Mouse (Mus musculus): Measurements from ENCODE around the gene Ror1. TPM values are rescaled to one million over a fixed set of nuclear protein-coding genes. Genes with fewer than 3 reads are reported as not detected.
A peak's percentile ranks its signal among the peaks of the same experiment; 100 is the strongest.

Gene Ror1
- polyA plus RNA-seq, 1 experiment from 2014 or later = 13.0 TPM

GRCm38 (mm10) chr4:100429371-100429900 lies 333.8 kb downstream of the Ror1 start:
- 61% methylated on average over 2 of the region's 2 CpGs for WGBS
- Histone ChIP-seq H3K4me2 (ENCODE audit: low read depth, low read length) (no peak overlapping the region), H3K27me3 (ENCODE audit: control insufficient read depth, insufficient read depth, low read depth, low read length) (no peaks in the 10 kb centered on the region), H3K36me3 (ENCODE audit: control insufficient read depth, insufficient read depth, low read length) (no peaks in the 10 kb centered on the region), H3K9me3 (ENCODE audit: control insufficient read depth, low read length) (no peaks in the 10 kb centered on the region), H3K27ac (ENCODE audit: low read length) (peak overlapping the region; percentile 5; the same call in 1 of the 2 replicates), H3K4me3 (ENCODE audit: low read length) (no peak overlapping the region), H3K4me1 (replicated peaks; ENCODE audit: control insufficient read depth, insufficient read depth, low read length) (peaks cover 16% of the 10 kb centered on the region), H3K9ac (ENCODE audit: low read length) (no peak overlapping the region; the same call in 1 of the 2 replicates)
- peak; percentile 57 for ATAC-seq (ENCODE audit: low read depth)

- peaks cover 15% of the 10 kb centered on the region for H3K4me1 ChIP-seq (replicated peaks; ENCODE audit: control insufficient read depth, insufficient read depth, low read length)
- no peak overlapping the region for H3K9ac ChIP-seq (ENCODE audit: low read length)
- 27% methylated on average over 8 of the region's 8 CpGs for WGBS
- H3K9me3 ChIP-seq (ENCODE audit: control insufficient read depth, low read length) = no peaks in the 10 kb centered on the region
- peak; percentile 92 for ATAC-seq (ENCODE audit: low read depth)
- H3K4me2 ChIP-seq (ENCODE audit: low read depth, low read length) = peak overlapping the region; percentile 26; the same call in 1 of the 2 replicates
- 0 out of 2 replicates have a peak overlapping the region, but pooled peaks have one; percentile 9 for H3K27ac ChIP-seq (ENCODE audit: low read length)
- no peak overlapping the region for H3K4me3 ChIP-seq (ENCODE audit: low read length)
- no peaks in the 10 kb centered on the region for H3K27me3 ChIP-seq (ENCODE audit: control insufficient read depth, insufficient read depth, low read depth, low read length)
- no peaks in the 10 kb centered on the region for H3K36me3 ChIP-seq (ENCODE audit: control insufficient read depth, insufficient read depth, low read length)
These were observed 339.9 kb downstream of the Ror1 start for GRCm38 (mm10) chr4:100435281-100436168.

- Histone ChIP-seq H3K36me3 (ENCODE audit: control insufficient read depth, insufficient read depth, low read length) (peaks cover 6% of the 10 kb centered on the region), H3K4me3 (ENCODE audit: low read length) (no peak overlapping the region), H3K9me3 (ENCODE audit: control insufficient read depth, low read length) (peaks cover under 1% of the 10 kb centered on the region; the same call in 1 of the 2 replicates), H3K27me3 (ENCODE audit: control insufficient read depth, insufficient read depth, low read depth, low read length) (no peaks in the 10 kb centered on the region), H3K4me2 (ENCODE audit: low read depth, low read length) (no peak overlapping the region), H3K27ac (ENCODE audit: low read length) (no peak overlapping the region), H3K4me1 (replicated peaks; ENCODE audit: control insufficient read depth, insufficient read depth, low read length) (peaks cover 14% of the 10 kb centered on the region), H3K9ac (ENCODE audit: low read length) (no peak overlapping the region)
- 42% methylated on average over 4 of the region's 4 CpGs for WGBS
- ATAC-seq (ENCODE audit: low read depth) = no peak
These were observed 340.6 kb downstream of the Ror1 start for GRCm38 (mm10) chr4:100436169-100436547.

- Histone ChIP-seq H3K27ac (ENCODE audit: low read length) (no peak overlapping the region), H3K27me3 (ENCODE audit: control insufficient read depth, insufficient read depth, low read depth, low read length) (no peaks in the 10 kb centered on the region), H3K4me2 (ENCODE audit: low read depth, low read length) (no peak overlapping the region), H3K4me1 (replicated peaks; ENCODE audit: control insufficient read depth, insufficient read depth, low read length) (no peaks in the 10 kb centered on the region), H3K9me3 (ENCODE audit: control insufficient read depth, low read length) (no peaks in the 10 kb centered on the region), H3K36me3 (ENCODE audit: control insufficient read depth, insufficient read depth, low read length) (peaks cover 2% of the 10 kb centered on the region), H3K4me3 (ENCODE audit: low read length) (no peak overlapping the region), H3K9ac (ENCODE audit: low read length) (no peak overlapping the region)
- WGBS = 36% methylated on average over 3 of the region's 3 CpGs
- ATAC-seq (ENCODE audit: low read depth) = no peak
These were observed 351.3 kb downstream of the Ror1 start for GRCm38 (mm10) chr4:100446897-100447296.

- Histone ChIP-seq H3K27me3 (ENCODE audit: control insufficient read depth, insufficient read depth, low read depth, low read length) (no peaks in the 10 kb centered on the region), H3K4me1 (replicated peaks; ENCODE audit: control insufficient read depth, insufficient read depth, low read length) (no peaks in the 10 kb centered on the region), H3K4me3 (ENCODE audit: low read length) (no peak overlapping the region), H3K36me3 (ENCODE audit: control insufficient read depth, insufficient read depth, low read length) (no peaks in the 10 kb centered on the region), H3K9me3 (ENCODE audit: control insufficient read depth, low read length) (no peaks in the 10 kb centered on the region), H3K9ac (ENCODE audit: low read length) (no peak overlapping the region), H3K4me2 (ENCODE audit: low read depth, low read length) (no peak overlapping the region), H3K27ac (ENCODE audit: low read length) (no peak overlapping the region)
- WGBS = 39% methylated on average over 9 of the region's 9 CpGs
- ATAC-seq (ENCODE audit: low read depth) = no peak
These were observed 367.0 kb downstream of the Ror1 start for GRCm38 (mm10) chr4:100462493-100463120.

- no peaks in the 10 kb centered on the region for H3K36me3 ChIP-seq (ENCODE audit: control insufficient read depth, insufficient read depth, low read length)
- H3K27ac ChIP-seq (ENCODE audit: low read length) = no peak within 1 kb of the TSS
- no peak within 1 kb of the TSS for H3K9ac ChIP-seq (ENCODE audit: low read length)
- H3K4me1 ChIP-seq (replicated peaks; ENCODE audit: control insufficient read depth, insufficient read depth, low read length) = no peaks in the 10 kb centered on the region; the same call in 1 of the 2 replicates
- H3K9me3 ChIP-seq (ENCODE audit: control insufficient read depth, low read length) = no peaks in the 10 kb centered on the region
- ATAC-seq (ENCODE audit: low read depth) = peak; percentile 90
- 18% methylated on average over 15 of the region's 15 CpGs for WGBS
- peak within 1 kb of the TSS; percentile 48 for H3K4me2 ChIP-seq (ENCODE audit: low read depth, low read length)
- H3K4me3 ChIP-seq (ENCODE audit: low read length) = peak within 1 kb of the TSS; percentile 36
- H3K27me3 ChIP-seq (ENCODE audit: control insufficient read depth, insufficient read depth, low read depth, low read length) = no peaks in the 10 kb centered on the region
These were observed 383.2 kb downstream of the Ror1 start, which contains the start of gene Ube2u for GRCm38 (mm10) chr4:100478592-100479321. Gene Ube2u (plus strand): TSS chr4:100478849.

- Histone ChIP-seq H3K9me3 (ENCODE audit: control insufficient read depth, low read length) (no peaks in the 10 kb centered on the region), H3K36me3 (ENCODE audit: control insufficient read depth, insufficient read depth, low read length) (no peaks in the 10 kb centered on the region), H3K9ac (ENCODE audit: low read length) (no peak overlapping the region), H3K27ac (ENCODE audit: low read length) (no peak overlapping the region), H3K27me3 (ENCODE audit: control insufficient read depth, insufficient read depth, low read depth, low read length) (no peaks in the 10 kb centered on the region), H3K4me3 (ENCODE audit: low read length) (no peak overlapping the region), H3K4me1 (replicated peaks; ENCODE audit: control insufficient read depth, insufficient read depth, low read length) (no peaks in the 10 kb centered on the region), H3K4me2 (ENCODE audit: low read depth, low read length) (no peak overlapping the region)
- 92% methylated on average over 3 of the region's 3 CpGs for WGBS
- ATAC-seq (ENCODE audit: low read depth) = no peak
These were observed 392.9 kb downstream of the Ror1 start for GRCm38 (mm10) chr4:100488447-100488846.

Data from lung, embryonic 16.5 days (tissue).